Mouse (Mus musculus): ENCODE data around the gene Prpf31. TPM values are rescaled to one million over a fixed set of nuclear protein-coding genes. Genes with fewer than 3 reads are reported as not detected.

The Prpf31 gene
- polyA plus RNA-seq, 1 experiment from 2014 or later: 79.4 TPM

DNA sequence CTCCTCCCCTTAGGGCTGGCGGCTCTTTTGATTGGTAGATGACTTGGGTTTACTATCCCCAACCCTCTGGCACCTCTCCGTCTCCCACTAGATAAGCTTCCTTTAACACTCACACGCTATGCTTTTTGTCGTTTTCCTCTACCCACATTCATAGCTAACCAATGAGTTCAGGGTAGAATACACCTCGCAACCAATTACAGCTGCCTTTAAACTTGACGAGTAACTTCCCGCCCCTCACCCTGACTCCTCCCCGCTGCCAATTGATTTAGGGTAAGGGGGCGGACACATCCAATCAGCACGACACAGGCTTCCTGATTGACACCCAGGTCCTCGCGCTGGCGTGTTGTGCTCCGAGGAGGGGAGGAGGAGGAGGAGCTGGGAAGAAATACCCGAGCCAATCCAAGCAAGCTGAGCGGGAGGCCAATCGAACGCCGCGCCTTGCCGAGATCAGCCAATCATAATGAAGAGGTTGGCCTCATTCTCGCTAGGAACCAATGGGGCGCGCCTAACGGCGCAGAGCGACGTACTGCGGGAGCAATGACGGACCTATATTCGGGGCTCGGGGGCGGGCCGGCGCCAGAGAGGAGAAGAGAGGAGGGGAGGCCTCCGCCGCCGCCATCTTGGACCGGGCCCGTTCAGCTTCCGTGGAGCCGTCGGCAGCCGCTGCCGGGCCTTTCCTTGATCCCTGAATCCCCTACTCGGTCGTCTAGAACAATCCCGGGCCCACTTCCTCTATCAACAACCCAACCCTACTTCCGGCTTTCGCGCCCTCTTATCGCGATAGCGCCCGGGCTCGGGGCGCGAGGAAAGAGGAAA, 15.1 kb downstream of the Prpf31 start, which contains the start of gene Cnot3:
Gene Cnot3 (plus strand): TSS at position 597 of the 816 bp plus-strand sequence.
- under 1% methylated on average over 54 of the region's 58 CpGs for WGBS
- peak within 1 kb of the TSS; percentile 99 for H3K9ac ChIP-seq (ENCODE audit: low read length)
- H3K27me3 ChIP-seq (ENCODE audit: control insufficient read depth, insufficient read depth, low read length): no peaks in the 10 kb centered on the region
- H3K4me2 ChIP-seq (ENCODE audit: low read depth, low read length): peak within 1 kb of the TSS; percentile 91
- peaks cover 24% of the 10 kb centered on the region for H3K4me1 ChIP-seq (ENCODE audit: control insufficient read depth, insufficient read depth, low read length)
- H3K4me3 ChIP-seq (replicated peaks; ENCODE audit: low read length): peak within 1 kb of the TSS; percentile 91
- H3K27ac ChIP-seq (ENCODE audit: low read length): peak within 1 kb of the TSS; percentile 93
- ATAC-seq (ENCODE audit: insufficient read depth, low FRiP score): peak; percentile 98
- H3K9me3 ChIP-seq (replicated peaks; ENCODE audit: control insufficient read depth, low read length): no peaks in the 10 kb centered on the region
- no peaks in the 10 kb centered on the region; the same call in 1 of the 2 replicates for H3K36me3 ChIP-seq (ENCODE audit: control insufficient read depth, insufficient read depth, low read length)

DNA sequence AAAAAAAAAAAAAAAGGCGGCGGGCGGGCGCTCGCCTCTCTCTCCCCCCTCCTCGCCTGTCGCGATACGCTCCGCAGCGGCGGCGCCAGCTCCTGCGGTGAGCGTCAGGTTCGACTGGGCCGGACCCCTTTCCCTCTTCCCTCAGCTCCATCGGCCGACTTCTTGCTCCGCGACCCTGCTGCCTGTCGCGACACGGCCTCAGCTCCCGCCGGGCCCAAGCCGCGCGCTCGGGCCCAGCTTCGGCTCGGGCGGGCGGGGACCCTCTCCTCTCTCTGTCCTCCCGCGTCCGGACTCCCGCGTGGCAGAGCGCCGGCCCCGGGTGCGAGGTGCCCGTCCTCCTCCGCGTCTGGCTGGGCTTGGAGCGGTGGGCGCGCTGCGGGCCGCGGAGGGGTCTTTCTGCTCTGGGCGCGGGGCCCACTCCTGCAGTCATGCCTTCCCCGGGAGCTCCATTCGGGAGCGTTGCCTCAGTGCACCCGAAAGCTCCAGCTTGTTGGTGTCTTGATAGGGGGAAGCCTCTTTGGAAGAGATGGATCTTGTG, 15.8 kb downstream of the Prpf31 start:
- Histone ChIP-seq H3K27me3 (ENCODE audit: control insufficient read depth, insufficient read depth, low read length) (no peaks in the 10 kb centered on the region), H3K27ac (ENCODE audit: low read length) (peak overlapping the region; percentile 93), H3K36me3 (ENCODE audit: control insufficient read depth, insufficient read depth, low read length) (no peaks in the 10 kb centered on the region), H3K4me1 (ENCODE audit: control insufficient read depth, insufficient read depth, low read length) (peaks cover 24% of the 10 kb centered on the region), H3K9ac (ENCODE audit: low read length) (peak overlapping the region; percentile 99), H3K9me3 (replicated peaks; ENCODE audit: control insufficient read depth, low read length) (no peaks in the 10 kb centered on the region), H3K4me3 (replicated peaks; ENCODE audit: low read length) (peak overlapping the region; percentile 91), H3K4me2 (ENCODE audit: low read depth, low read length) (peak overlapping the region; percentile 91)
- 1% methylated on average over 53 of the region's 58 CpGs for WGBS
- ATAC-seq (ENCODE audit: insufficient read depth, low FRiP score): no peak

DNA sequence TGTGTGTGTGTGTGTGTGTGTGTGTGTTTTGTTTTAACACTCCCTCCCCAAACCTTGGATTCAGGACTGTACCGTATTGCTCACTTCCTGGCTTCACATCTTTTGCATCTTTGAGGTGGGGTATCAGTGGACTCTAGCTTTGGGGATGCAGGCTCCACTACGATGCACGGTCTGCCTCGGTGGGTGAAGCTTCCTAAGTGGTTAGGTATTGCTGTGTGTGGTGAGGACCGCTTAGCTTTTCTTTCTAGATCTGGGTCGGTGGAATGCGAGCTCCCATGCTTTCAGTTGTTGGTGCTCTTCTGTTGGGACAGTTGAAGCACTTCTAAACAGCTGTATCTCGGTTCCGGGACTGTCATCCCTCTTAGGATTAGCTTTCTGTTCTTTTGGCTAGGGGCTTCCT, 16.4 kb downstream of the Prpf31 start:
- Histone ChIP-seq H3K27me3 (ENCODE audit: control insufficient read depth, insufficient read depth, low read length) (no peaks in the 10 kb centered on the region), H3K36me3 (ENCODE audit: control insufficient read depth, insufficient read depth, low read length) (0 out of 2 replicates have a peak, but pooled peaks cover 5% of the 10 kb centered on the region), H3K4me1 (ENCODE audit: control insufficient read depth, insufficient read depth, low read length) (peaks cover 24% of the 10 kb centered on the region), H3K4me3 (replicated peaks; ENCODE audit: low read length) (peak overlapping the region; percentile 91), H3K27ac (ENCODE audit: low read length) (no peak overlapping the region), H3K4me2 (ENCODE audit: low read depth, low read length) (peak overlapping the region; percentile 91), H3K9ac (ENCODE audit: low read length) (peak overlapping the region; percentile 99), H3K9me3 (replicated peaks; ENCODE audit: control insufficient read depth, low read length) (no peaks in the 10 kb centered on the region)
- no peak for ATAC-seq (ENCODE audit: insufficient read depth, low FRiP score)
- WGBS: 6% methylated on average over 9 of the region's 9 CpGs

DNA sequence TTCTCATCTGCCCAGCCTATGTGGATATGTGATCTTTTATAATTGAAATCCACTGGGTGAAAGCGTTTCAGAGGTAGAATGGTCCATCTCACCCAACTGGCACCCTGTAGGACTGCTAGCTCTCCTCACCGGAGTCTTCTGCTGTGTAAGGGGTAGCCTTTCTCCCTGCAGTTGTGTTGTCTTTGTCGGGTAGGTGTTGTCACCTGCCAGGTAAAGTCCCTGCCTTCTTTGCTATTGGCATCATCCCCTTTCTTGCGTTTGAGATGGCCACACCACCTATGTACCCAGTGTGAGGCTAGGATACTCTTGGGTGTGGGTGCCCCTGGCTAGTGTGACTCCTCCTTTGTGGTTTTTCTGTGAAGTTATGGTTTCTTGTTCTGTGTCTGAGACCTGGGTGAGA, 16.9 kb downstream of the Prpf31 start:
- Histone ChIP-seq H3K9me3 (replicated peaks; ENCODE audit: control insufficient read depth, low read length) (no peaks in the 10 kb centered on the region), H3K4me2 (ENCODE audit: low read depth, low read length) (peak overlapping the region; percentile 91), H3K27me3 (ENCODE audit: control insufficient read depth, insufficient read depth, low read length) (no peaks in the 10 kb centered on the region), H3K27ac (ENCODE audit: low read length) (no peak overlapping the region), H3K4me1 (ENCODE audit: control insufficient read depth, insufficient read depth, low read length) (peaks cover 24% of the 10 kb centered on the region), H3K4me3 (replicated peaks; ENCODE audit: low read length) (peak overlapping the region; percentile 91), H3K36me3 (ENCODE audit: control insufficient read depth, insufficient read depth, low read length) (peaks cover 9% of the 10 kb centered on the region; the same call in 1 of the 2 replicates), H3K9ac (ENCODE audit: low read length) (peak overlapping the region; percentile 99)
- WGBS: 58% methylated on average over 4 of the region's 4 CpGs
- ATAC-seq (ENCODE audit: insufficient read depth, low FRiP score): no peak

DNA sequence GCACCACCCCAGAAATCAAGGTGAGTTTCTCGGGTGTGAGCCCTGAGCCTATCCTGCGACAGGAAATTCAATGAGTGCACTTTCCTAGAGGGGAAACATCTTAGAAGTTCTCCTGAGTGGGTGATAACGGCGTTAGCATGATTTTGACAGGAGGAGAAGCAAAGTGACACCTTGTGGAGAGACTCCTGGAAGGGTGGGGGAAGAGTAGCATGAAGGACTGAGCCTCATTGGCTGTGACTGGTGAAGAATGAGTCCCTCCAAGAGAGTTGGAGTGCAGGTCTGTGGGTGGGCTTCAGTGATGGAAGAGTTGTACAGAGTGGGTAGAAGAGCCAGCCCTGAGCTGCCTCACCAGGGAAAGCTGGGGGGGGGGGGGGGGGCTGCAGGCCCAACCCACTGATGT, 27.2 kb downstream of the Prpf31 start:
- H3K4me2 ChIP-seq (ENCODE audit: low read depth, low read length): no peak overlapping the region
- H3K4me3 ChIP-seq (replicated peaks; ENCODE audit: low read length): no peak overlapping the region
- no peaks in the 10 kb centered on the region for H3K4me1 ChIP-seq (ENCODE audit: control insufficient read depth, insufficient read depth, low read length)
- no peak overlapping the region for H3K9ac ChIP-seq (ENCODE audit: low read length)
- H3K9me3 ChIP-seq (replicated peaks; ENCODE audit: control insufficient read depth, low read length): no peaks in the 10 kb centered on the region
- no peak for ATAC-seq (ENCODE audit: insufficient read depth, low FRiP score)
- no peaks in the 10 kb centered on the region for H3K27me3 ChIP-seq (ENCODE audit: control insufficient read depth, insufficient read depth, low read length)
- no peak overlapping the region for H3K27ac ChIP-seq (ENCODE audit: low read length)
- peaks cover 59% of the 10 kb centered on the region for H3K36me3 ChIP-seq (ENCODE audit: control insufficient read depth, insufficient read depth, low read length)
- 72% methylated on average over 4 of the region's 4 CpGs for WGBS

DNA sequence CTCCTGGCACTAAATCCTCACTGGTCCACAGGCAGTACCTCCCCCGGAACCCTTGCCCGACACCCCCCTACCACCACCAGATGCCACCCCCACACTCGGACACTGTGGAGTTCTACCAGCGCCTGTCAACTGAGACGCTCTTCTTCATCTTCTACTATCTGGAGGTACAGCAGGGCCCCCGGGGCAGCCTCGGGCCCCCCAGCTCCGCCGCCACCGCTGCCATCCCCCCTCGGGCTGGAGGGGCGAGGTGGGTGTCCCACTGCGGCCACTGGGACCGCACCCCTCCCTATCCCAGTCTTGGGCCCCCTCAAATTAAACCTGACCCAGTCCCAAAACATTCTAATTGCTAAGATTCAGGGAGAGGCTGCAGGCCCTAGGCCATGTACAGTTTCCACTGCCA, 28.8 kb downstream of the Prpf31 start:
- H3K4me2 ChIP-seq (ENCODE audit: low read depth, low read length): no peak overlapping the region
- no peaks in the 10 kb centered on the region for H3K27me3 ChIP-seq (ENCODE audit: control insufficient read depth, insufficient read depth, low read length)
- peaks cover 55% of the 10 kb centered on the region for H3K36me3 ChIP-seq (ENCODE audit: control insufficient read depth, insufficient read depth, low read length)
- no peak overlapping the region for H3K27ac ChIP-seq (ENCODE audit: low read length)
- 94% methylated on average over 14 of the region's 14 CpGs for WGBS
- H3K9ac ChIP-seq (ENCODE audit: low read length): no peak overlapping the region
- H3K4me1 ChIP-seq (ENCODE audit: control insufficient read depth, insufficient read depth, low read length): no peaks in the 10 kb centered on the region; the same call in 1 of the 2 replicates
- ATAC-seq (ENCODE audit: insufficient read depth, low FRiP score): no peak
- no peaks in the 10 kb centered on the region for H3K9me3 ChIP-seq (replicated peaks; ENCODE audit: control insufficient read depth, low read length)
- H3K4me3 ChIP-seq (replicated peaks; ENCODE audit: low read length): no peak overlapping the region

DNA sequence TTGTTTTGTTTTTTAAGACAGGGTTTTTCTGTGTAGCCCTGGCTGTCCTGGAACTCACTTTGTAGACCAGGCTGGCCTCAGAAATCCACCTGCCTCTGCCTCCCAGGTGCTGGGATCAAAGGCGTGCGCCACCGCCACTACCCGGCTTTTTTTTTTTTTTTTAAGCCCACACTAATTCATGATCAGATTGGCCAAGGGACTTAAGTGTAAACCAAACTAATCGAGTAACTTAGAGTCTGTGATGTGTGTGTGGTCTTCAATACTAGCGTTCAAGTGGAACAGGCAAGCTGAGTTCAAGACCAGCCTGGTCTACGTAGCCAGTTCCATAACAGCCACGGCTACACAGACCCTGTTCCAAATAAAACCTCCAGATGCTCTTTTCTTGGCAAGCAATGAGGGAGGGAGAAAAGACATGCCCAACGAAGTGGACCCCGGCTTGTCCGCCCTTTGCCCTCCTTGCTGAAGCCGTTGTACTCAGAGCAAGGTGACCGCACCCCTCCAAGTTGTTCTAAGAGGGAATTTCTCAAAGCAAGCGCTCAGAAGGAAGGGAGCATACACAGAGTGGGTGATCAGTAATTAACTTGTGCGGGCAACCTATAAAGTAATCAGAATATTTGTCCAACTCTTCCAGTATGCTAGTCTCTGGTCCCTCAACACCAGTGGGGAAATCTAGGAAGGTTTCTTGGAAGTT, 34.9 kb downstream of the Prpf31 start:
- H3K9ac ChIP-seq (ENCODE audit: low read length): peak overlapping the region; percentile 78
- 23% methylated on average over 15 of the region's 15 CpGs for WGBS
- H3K4me1 ChIP-seq (ENCODE audit: control insufficient read depth, insufficient read depth, low read length): peaks cover 15% of the 10 kb centered on the region
- H3K9me3 ChIP-seq (replicated peaks; ENCODE audit: control insufficient read depth, low read length): no peaks in the 10 kb centered on the region
- H3K27ac ChIP-seq (ENCODE audit: low read length): peak overlapping the region; percentile 90
- peak overlapping the region; percentile 76 for H3K4me2 ChIP-seq (ENCODE audit: low read depth, low read length)
- H3K36me3 ChIP-seq (ENCODE audit: control insufficient read depth, insufficient read depth, low read length): peaks cover 17% of the 10 kb centered on the region
- ATAC-seq (ENCODE audit: insufficient read depth, low FRiP score): peak; percentile 26
- H3K27me3 ChIP-seq (ENCODE audit: control insufficient read depth, insufficient read depth, low read length): no peaks in the 10 kb centered on the region
- peak overlapping the region; percentile 74 for H3K4me3 ChIP-seq (replicated peaks; ENCODE audit: low read length)

DNA sequence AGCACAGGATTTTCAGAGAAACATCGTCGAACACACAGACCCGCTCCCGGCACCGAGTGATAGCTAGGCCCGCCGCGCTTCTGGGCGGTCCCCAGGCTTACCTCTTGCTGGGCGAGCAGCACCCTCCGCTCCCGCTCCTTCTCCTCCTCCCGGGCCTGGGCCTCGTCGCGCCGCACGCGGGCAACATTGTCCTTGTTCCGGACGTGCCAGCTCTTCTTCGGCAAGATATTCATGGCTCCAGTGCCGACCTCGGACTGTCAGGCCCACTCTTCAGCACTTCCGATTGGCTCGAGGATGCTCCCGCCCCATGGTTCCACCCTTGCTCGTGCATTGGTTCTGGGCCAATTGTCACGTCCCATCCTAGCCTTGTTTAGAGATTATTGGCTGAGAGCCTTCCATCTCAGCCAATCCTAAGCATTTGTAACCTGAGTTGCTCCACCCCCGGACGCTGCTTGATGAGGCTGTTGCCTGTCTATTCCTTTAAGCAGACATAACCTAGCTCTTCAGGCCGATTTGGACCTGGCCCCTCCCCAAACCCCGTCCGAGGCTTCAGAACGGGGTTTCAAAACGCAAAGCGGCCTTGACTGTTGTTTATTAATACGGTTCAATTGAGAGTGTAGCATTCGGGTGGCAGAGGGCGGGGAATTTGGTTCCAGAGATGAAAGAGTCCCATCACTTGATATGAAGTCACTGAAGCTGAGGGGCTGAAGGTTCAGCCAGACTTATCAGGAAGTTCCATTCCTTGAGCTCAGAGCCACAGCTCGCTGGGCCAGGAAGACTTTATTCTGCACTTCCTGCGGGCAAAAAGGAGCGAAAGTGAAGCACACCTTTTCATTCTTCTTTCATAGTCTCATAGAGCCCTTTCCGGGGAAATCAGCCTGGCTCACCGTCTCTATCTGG, 35.7 kb downstream of the Prpf31 start, which contains the start of gene Leng1:
Gene Leng1 (minus strand): TSS at position 626 of the 900 bp plus-strand sequence.
- peak; percentile 99 for ATAC-seq (ENCODE audit: insufficient read depth, low FRiP score)
- peak within 1 kb of the TSS; percentile 74 for H3K4me3 ChIP-seq (replicated peaks; ENCODE audit: low read length)
- peak within 1 kb of the TSS; percentile 76 for H3K4me2 ChIP-seq (ENCODE audit: low read depth, low read length)
- H3K9me3 ChIP-seq (replicated peaks; ENCODE audit: control insufficient read depth, low read length): no peaks in the 10 kb centered on the region
- H3K27me3 ChIP-seq (ENCODE audit: control insufficient read depth, insufficient read depth, low read length): no peaks in the 10 kb centered on the region
- H3K36me3 ChIP-seq (ENCODE audit: control insufficient read depth, insufficient read depth, low read length): peaks cover 10% of the 10 kb centered on the region
- peaks cover 15% of the 10 kb centered on the region for H3K4me1 ChIP-seq (ENCODE audit: control insufficient read depth, insufficient read depth, low read length)
- WGBS: 3% methylated on average over 45 of the region's 45 CpGs
- H3K27ac ChIP-seq (ENCODE audit: low read length): peak within 1 kb of the TSS; percentile 92
- H3K9ac ChIP-seq (ENCODE audit: low read length): peak within 1 kb of the TSS; percentile 78

Data from stomach, embryonic 16.5 days (tissue).